Mouse (Mus musculus): ENCODE measurements at regions not wholly inside any gene's neighbourhood (a gene's known extent, or its start where the extent isn't known, plus 50 kb on each side); places are given as distances from the start of the nearest gene placed in this dataset.

DNA sequence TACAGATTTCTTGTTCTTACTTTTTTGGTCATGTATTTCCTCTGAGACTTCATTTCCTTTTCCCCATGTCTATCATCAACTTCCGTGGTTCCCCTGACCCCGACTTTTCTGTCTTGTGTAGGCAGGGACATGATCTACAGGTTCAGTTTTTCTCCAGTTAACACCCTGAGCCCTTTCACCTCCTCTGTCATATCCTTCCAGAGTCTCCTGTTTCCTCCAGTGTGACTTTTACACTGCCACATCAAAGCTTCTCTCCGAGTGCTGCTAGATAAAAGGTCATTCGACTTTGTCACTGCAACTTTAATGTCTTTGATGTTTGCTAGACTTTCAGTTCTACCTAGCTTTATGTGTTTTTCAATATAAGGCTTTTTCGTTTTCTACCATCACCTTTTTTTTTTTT lies 72.5 kb downstream of the Phlda1 start:
- no peak overlapping the region for H3K4me3 ChIP-seq (replicated peaks)
- no peaks in the 10 kb centered on the region for H3K36me3 ChIP-seq
- H3K4me1 ChIP-seq (replicated peaks), result peaks cover 76% of the 10 kb centered on the region
- 26% methylated on average over 5 of the region's 5 CpGs for WGBS (ENCODE audit: insufficient replicate concordance)
- no peak overlapping the region for H3K9ac ChIP-seq
- ATAC-seq (ENCODE audit: low read depth), result no peak
- no peak overlapping the region for H3K27ac ChIP-seq
- H3K27me3 ChIP-seq, result no peaks in the 10 kb centered on the region
- H3K4me2 ChIP-seq, result no peak overlapping the region
- no peak for DNase-seq
- H3K9me3 ChIP-seq (replicated peaks), result no peaks in the 10 kb centered on the region

- no peak overlapping the region for H3K27ac ChIP-seq
These were observed 73.4 kb downstream of the Phlda1 start for GRCm38 (mm10) chr10:111579481-111579880.

DNA sequence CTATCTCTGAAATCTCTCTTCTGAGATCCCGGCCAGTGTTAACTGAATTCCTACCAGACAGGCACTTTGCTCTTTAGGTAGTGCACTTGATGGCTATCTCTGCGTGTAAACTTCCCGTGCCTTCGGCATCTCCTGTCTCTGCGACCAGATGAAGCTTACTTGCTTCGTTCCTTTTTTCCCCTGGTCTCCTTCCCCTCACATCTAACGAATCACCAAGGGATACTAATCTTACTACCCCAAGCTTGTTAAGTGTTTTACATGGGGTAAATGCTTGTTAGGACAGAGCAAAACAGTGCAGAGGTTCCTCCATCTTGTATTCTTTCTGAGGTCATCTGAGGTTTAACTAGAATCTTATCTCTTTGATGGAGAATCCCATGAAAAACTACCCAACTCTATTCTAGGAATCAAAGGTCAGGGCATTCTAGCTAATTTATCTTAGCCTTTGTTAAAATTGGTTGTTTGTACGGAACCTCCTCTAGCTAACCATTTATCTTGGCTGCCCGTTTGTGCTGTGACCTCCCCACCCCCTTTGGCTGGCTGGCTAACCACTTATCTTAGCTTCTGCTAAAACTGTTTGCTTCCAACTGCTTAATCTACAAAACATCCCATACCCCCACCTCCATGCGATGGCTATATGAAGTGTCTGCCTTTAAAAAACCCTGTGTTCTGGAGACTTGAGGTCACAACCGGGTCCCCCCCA lies 74.5 kb downstream of the Phlda1 start:
- H3K4me2 ChIP-seq, result peak overlapping the region; percentile 38
- H3K9me3 ChIP-seq (replicated peaks), result no peaks in the 10 kb centered on the region
- ATAC-seq (ENCODE audit: low read depth) (peak; percentile 59), DNase-seq (peak; percentile 41)
- H3K4me3 ChIP-seq (replicated peaks), result peak overlapping the region; percentile 12; the same call in 1 of the 2 replicates
- no peak overlapping the region; the same call in 1 of the 2 replicates for H3K27ac ChIP-seq
- peaks cover 70% of the 10 kb centered on the region for H3K4me1 ChIP-seq (replicated peaks)
- H3K27me3 ChIP-seq, result no peaks in the 10 kb centered on the region
- 9% methylated on average over 11 of the region's 11 CpGs for WGBS (ENCODE audit: insufficient replicate concordance)
- H3K36me3 ChIP-seq, result no peaks in the 10 kb centered on the region
- H3K9ac ChIP-seq, result 0 out of 2 replicates have a peak overlapping the region, but pooled peaks have one; percentile 6

More at GRCm38 (mm10) chr10:111579481-111579880, 73.4 kb downstream of the Phlda1 start:
- Histone ChIP-seq H3K27me3 (no peaks in the 10 kb centered on the region), H3K4me3 (replicated peaks) (no peak overlapping the region), H3K9ac (no peak overlapping the region), H3K4me2 (no peak overlapping the region), H3K4me1 (replicated peaks) (peaks cover 80% of the 10 kb centered on the region), H3K9me3 (replicated peaks) (no peaks in the 10 kb centered on the region), H3K36me3 (no peaks in the 10 kb centered on the region)
- ATAC-seq (ENCODE audit: low read depth) (no peak), DNase-seq (no peak)
- WGBS (ENCODE audit: insufficient replicate concordance), result 42% methylated on average over 2 of the region's 2 CpGs

- H3K4me2 ChIP-seq, result no peak overlapping the region
- H3K36me3 ChIP-seq, result no peaks in the 10 kb centered on the region
- no peaks in the 10 kb centered on the region for H3K27me3 ChIP-seq
- no peak for DNase-seq
- 68% methylated on average over 3 of the region's 3 CpGs for WGBS (ENCODE audit: insufficient replicate concordance)
- no peak overlapping the region for H3K27ac ChIP-seq
- H3K9me3 ChIP-seq (replicated peaks), result no peaks in the 10 kb centered on the region
- peaks cover 57% of the 10 kb centered on the region for H3K4me1 ChIP-seq (replicated peaks)
- ATAC-seq (ENCODE audit: low read depth), result no peak
- no peak overlapping the region for H3K4me3 ChIP-seq (replicated peaks)
- no peak overlapping the region for H3K9ac ChIP-seq
These were observed 75.8 kb downstream of the Phlda1 start for GRCm38 (mm10) chr10:111581847-111582246.

DNA sequence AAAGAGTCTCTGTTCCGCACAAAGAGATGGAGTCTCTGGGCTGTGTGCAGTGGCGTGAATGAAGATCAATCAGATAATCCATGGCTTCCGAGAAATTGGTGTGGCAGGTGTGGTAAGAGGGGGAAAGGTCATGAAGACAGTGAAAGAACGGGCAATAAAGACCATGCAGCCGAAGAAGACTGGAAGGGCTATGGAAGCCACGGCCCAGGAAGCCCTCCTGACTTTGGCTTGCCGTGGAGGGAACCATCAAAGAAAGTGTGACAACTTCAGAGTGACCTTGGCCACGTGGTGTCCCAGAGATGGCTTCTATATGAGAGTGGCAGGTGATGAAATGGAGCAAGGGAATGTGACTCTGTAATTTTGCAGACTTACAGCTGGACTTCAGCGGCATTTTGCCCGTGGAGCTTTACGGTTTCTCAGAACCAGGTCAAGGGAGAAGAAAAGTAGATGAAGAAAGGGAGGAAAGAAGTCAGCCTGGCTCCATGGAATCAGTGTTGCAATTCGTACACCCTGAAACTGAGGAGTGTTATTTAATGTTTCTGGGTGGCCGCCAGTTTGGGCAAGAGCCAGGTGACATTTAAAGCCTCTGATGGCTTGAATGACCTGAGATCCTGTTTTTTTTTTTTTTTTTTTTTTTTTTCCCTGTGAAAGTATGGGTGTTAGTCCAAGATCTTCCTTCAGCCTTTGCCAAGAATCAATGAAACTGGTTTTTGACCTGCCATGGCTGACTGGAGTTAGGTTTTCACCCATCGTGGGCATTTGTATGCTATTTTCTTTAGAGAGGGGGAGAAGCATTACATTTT lies 76.4 kb downstream of the Phlda1 start:
- Histone ChIP-seq H3K9me3 (replicated peaks) (no peaks in the 10 kb centered on the region), H3K4me3 (replicated peaks) (0 out of 2 replicates have a peak overlapping the region, but pooled peaks have one; percentile 13), H3K4me1 (replicated peaks) (peaks cover 60% of the 10 kb centered on the region), H3K27ac (no peak overlapping the region), H3K9ac (no peak overlapping the region), H3K4me2 (peak overlapping the region; percentile 56), H3K36me3 (no peaks in the 10 kb centered on the region), H3K27me3 (no peaks in the 10 kb centered on the region)
- ATAC-seq (ENCODE audit: low read depth) (no peak), DNase-seq (no peak)
- WGBS (ENCODE audit: insufficient replicate concordance), result 67% methylated on average over 14 of the region's 14 CpGs

- peak; percentile 13 for DNase-seq
- ATAC-seq (ENCODE audit: low read depth), result peak; percentile 39
- Histone ChIP-seq H3K9me3 (replicated peaks) (no peaks in the 10 kb centered on the region), H3K9ac (no peak overlapping the region), H3K27me3 (no peaks in the 10 kb centered on the region), H3K4me2 (peak overlapping the region; percentile 56), H3K36me3 (no peaks in the 10 kb centered on the region), H3K4me1 (replicated peaks) (peaks cover 66% of the 10 kb centered on the region), H3K4me3 (replicated peaks) (0 out of 2 replicates have a peak overlapping the region, but pooled peaks have one; percentile 13), H3K27ac (no peak overlapping the region)
- 55% methylated on average over 20 of the region's 20 CpGs for WGBS (ENCODE audit: insufficient replicate concordance)
These were observed 77.1 kb downstream of the Phlda1 start for GRCm38 (mm10) chr10:111583124-111583743.

DNA sequence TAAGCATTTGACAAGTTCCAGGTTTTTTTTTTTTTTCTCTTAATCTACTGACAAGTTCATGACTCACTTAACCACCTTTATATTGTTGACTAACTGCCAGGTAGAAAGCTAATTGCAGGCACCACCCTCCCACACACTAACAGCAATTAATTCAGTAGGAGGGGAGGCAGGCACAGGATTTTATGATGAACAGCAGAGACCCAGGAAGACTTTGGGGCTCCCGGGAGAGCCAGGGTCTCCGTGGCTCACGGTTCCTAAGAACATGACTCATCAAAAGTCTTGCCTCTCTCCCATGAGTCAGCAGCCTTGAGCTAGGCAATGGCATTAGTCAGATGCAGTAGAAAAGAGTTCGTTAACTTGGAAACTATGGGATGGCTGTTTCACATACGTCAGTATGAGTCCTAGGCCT lies 77.7 kb downstream of the Phlda1 start:
- 58% methylated on average over 5 of the region's 5 CpGs for WGBS (ENCODE audit: insufficient replicate concordance)
- peak; percentile 35; the same call in 1 of the 2 replicates for ATAC-seq (ENCODE audit: low read depth)
- DNase-seq, result peak; percentile 45

GRCm38 (mm10) chr10:111587891-111588611 lies 82.0 kb downstream of the Phlda1 start:
- peaks cover 31% of the 10 kb centered on the region for H3K4me1 ChIP-seq (replicated peaks)
- WGBS (ENCODE audit: insufficient replicate concordance), result 11% methylated on average over 4 of the region's 4 CpGs
- no peak overlapping the region for H3K4me3 ChIP-seq (replicated peaks)
- H3K4me2 ChIP-seq, result no peak overlapping the region
- ATAC-seq (ENCODE audit: low read depth) (peak; percentile 91), DNase-seq (peak; percentile 37)
- H3K27ac ChIP-seq, result no peak overlapping the region
- H3K9me3 ChIP-seq (replicated peaks), result no peaks in the 10 kb centered on the region
- H3K9ac ChIP-seq, result no peak overlapping the region
- H3K27me3 ChIP-seq, result no peaks in the 10 kb centered on the region
- H3K36me3 ChIP-seq, result no peaks in the 10 kb centered on the region

More for the DNA sequence above, 77.7 kb downstream of the Phlda1 start:
- peaks cover 69% of the 10 kb centered on the region for H3K4me1 ChIP-seq (replicated peaks)
- H3K4me3 ChIP-seq (replicated peaks), result no peak overlapping the region
- H3K27me3 ChIP-seq, result no peaks in the 10 kb centered on the region
- peak overlapping the region; percentile 56 for H3K4me2 ChIP-seq
- no peak overlapping the region for H3K27ac ChIP-seq
- no peak overlapping the region for H3K9ac ChIP-seq
- H3K36me3 ChIP-seq, result no peaks in the 10 kb centered on the region
- no peaks in the 10 kb centered on the region for H3K9me3 ChIP-seq (replicated peaks)

DNA sequence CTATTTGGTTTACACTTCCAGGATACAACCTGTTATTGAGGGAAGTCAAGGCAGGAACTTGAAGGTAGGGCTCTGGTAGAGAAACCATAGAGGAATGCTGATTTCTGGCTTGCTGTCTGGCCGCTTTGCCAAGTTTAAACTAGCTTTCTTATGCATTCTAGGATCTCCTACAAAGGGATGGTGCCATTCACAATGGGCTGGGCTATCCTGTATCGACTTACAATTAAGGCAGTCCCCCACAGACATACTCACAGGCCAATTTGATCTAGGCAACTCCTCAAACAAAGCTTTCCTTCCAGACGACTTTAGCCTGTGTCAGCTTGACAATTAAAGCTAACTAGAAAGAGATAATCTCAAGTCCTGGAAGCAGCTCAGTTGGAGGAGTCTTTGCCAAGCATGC lies 83.1 kb downstream of the Phlda1 start:
- no peak for DNase-seq
- H3K27me3 ChIP-seq, result no peaks in the 10 kb centered on the region
- H3K9me3 ChIP-seq (replicated peaks), result no peaks in the 10 kb centered on the region
- H3K4me3 ChIP-seq (replicated peaks), result no peak overlapping the region
- 47% methylated on average over 3 of the region's 3 CpGs for WGBS (ENCODE audit: insufficient replicate concordance)
- no peaks in the 10 kb centered on the region for H3K36me3 ChIP-seq
- ATAC-seq (ENCODE audit: low read depth), result no peak
- peaks cover 20% of the 10 kb centered on the region for H3K4me1 ChIP-seq (replicated peaks)
- no peak overlapping the region for H3K9ac ChIP-seq
- H3K4me2 ChIP-seq, result no peak overlapping the region
- no peak overlapping the region for H3K27ac ChIP-seq

- ATAC-seq (ENCODE audit: low read depth), result no peak
- WGBS (ENCODE audit: insufficient replicate concordance), result 79% methylated on average over 2 of the region's 2 CpGs
- H3K36me3 ChIP-seq, result no peaks in the 10 kb centered on the region
- H3K27me3 ChIP-seq, result no peaks in the 10 kb centered on the region
- no peak for DNase-seq
- no peak overlapping the region for H3K9ac ChIP-seq
- no peak overlapping the region for H3K27ac ChIP-seq
- H3K4me2 ChIP-seq, result no peak overlapping the region
- H3K9me3 ChIP-seq (replicated peaks), result no peaks in the 10 kb centered on the region
- H3K4me3 ChIP-seq (replicated peaks), result no peak overlapping the region
- H3K4me1 ChIP-seq (replicated peaks), result peaks cover 39% of the 10 kb centered on the region
These were observed 86.5 kb downstream of the Phlda1 start for GRCm38 (mm10) chr10:111592416-111593149.

Data from liver, embryonic 13.5 days (tissue).